Mouse (Mus musculus): ENCODE results near the gene Plch2.

Gene Plch2

GRCm38 (mm10) chr4:154986096-154986495, 70.5 kb downstream of the Plch2 start:
- peak; percentile 56 for DNase-seq (ENCODE audit: low read depth, low spot score)

GRCm38 (mm10) chr4:154985151-154985777, 71.3 kb downstream of the Plch2 start:
- no peak for DNase-seq (ENCODE audit: low read depth, low spot score)

GRCm38 (mm10) chr4:154983767-154984166, 72.8 kb downstream of the Plch2 start:
- DNase-seq (ENCODE audit: low read depth, low spot score) = peak; percentile 2

GRCm38 (mm10) chr4:154982247-154983120, 74.1 kb downstream of the Plch2 start:
- peak; percentile 4 for DNase-seq (ENCODE audit: low read depth, low spot score)

GRCm38 (mm10) chr4:154981530-154981929, 75.1 kb downstream of the Plch2 start:
- DNase-seq (ENCODE audit: low read depth, low spot score) = peak; percentile 68

GRCm38 (mm10) chr4:154981076-154981475, 75.5 kb downstream of the Plch2 start:
- DNase-seq (ENCODE audit: low read depth, low spot score) = no peak

GRCm38 (mm10) chr4:154980110-154980509, 76.5 kb downstream of the Plch2 start:
- peak; percentile 35 for DNase-seq (ENCODE audit: low read depth, low spot score)

- no peak for DNase-seq (ENCODE audit: low read depth, low spot score)
Measured at GRCm38 (mm10) chr4:154974163-154974611, 82.4 kb downstream of the Plch2 start.

GRCm38 (mm10) chr4:154972546-154972945, 84.0 kb downstream of the Plch2 start:
- no peak for DNase-seq (ENCODE audit: low read depth, low spot score)

GRCm38 (mm10) chr4:154967173-154967572, 89.4 kb downstream of the Plch2 start:
- DNase-seq (ENCODE audit: low read depth, low spot score) = peak; percentile 55

- DNase-seq (ENCODE audit: low read depth, low spot score) = no peak
Measured at GRCm38 (mm10) chr4:154965856-154966255, 90.7 kb downstream of the Plch2 start.

- DNase-seq (ENCODE audit: low read depth, low spot score) = peak; percentile 52
Measured at GRCm38 (mm10) chr4:154964581-154965235, 91.9 kb downstream of the Plch2 start.

- peak; percentile 87 for DNase-seq (ENCODE audit: low read depth, low spot score)
Measured at GRCm38 (mm10) chr4:154963901-154964580, 92.5 kb downstream of the Plch2 start, which contains the start of gene Pank4. TSS of gene Pank4 (plus strand) at chr4:154964123.

GRCm38 (mm10) chr4:154963190-154963836, 93.3 kb downstream of the Plch2 start:
- DNase-seq (ENCODE audit: low read depth, low spot score) = no peak

- no peak for DNase-seq (ENCODE audit: low read depth, low spot score)
Measured at GRCm38 (mm10) chr4:154962683-154963082, 93.9 kb downstream of the Plch2 start.

- DNase-seq (ENCODE audit: low read depth, low spot score) = peak; percentile 65
Measured at GRCm38 (mm10) chr4:154961911-154962310, 94.7 kb downstream of the Plch2 start.

- peak; percentile 54 for DNase-seq (ENCODE audit: low read depth, low spot score)
Measured at GRCm38 (mm10) chr4:154961226-154961738, 95.3 kb downstream of the Plch2 start.

GRCm38 (mm10) chr4:154960690-154961225, 95.8 kb downstream of the Plch2 start, which contains the start of gene Hes5:
TSS of gene Hes5 (plus strand) at chr4:154960923.
- peak; percentile 51 for DNase-seq (ENCODE audit: low read depth, low spot score)

- DNase-seq (ENCODE audit: low read depth, low spot score) = peak; percentile 32
Measured at GRCm38 (mm10) chr4:154960021-154960689, 96.4 kb downstream of the Plch2 start.

- no peak for DNase-seq (ENCODE audit: low read depth, low spot score)
Measured at GRCm38 (mm10) chr4:154958621-154959020, 98.0 kb downstream of the Plch2 start.
